Mouse (Mus musculus) forebrain, embryonic 10.5 days (tissue): ENCODE results near the gene Klhdc1. TPM values are rescaled to one million over a fixed set of nuclear protein-coding genes. Genes with fewer than 3 reads are reported as not detected.
A peak's percentile ranks its signal among the peaks of the same experiment; 100 is the strongest.

Source experiments
- DNase-seq: peaks from one replicate; pipeline ENCODE4 v3.0.0-alpha.2; 2017; ENCODE audit warnings: low spot score; ENCODE audit errors: extremely low spot score
- H3K27ac ChIP-seq: fragments of 300-500 bp; sonication (generic); 2 replicates; pipeline ENCODE4 v1.5.1; 2016; ENCODE audit warnings: mild to moderate bottlenecking
- H3K27me3 ChIP-seq: fragments of 300-500 bp; sonication (generic); 2 replicates; pipeline ENCODE4 v1.6.1; 2016; ENCODE audit warnings: mild to moderate bottlenecking; ENCODE audit not compliant: poor library complexity, severe bottlenecking
- H3K36me3 ChIP-seq: fragments of 300-500 bp; sonication (generic); replicated peaks from 2 replicates; pipeline ENCODE4 v1.6.1; 2016; ENCODE audit warnings: mild to moderate bottlenecking, moderate library complexity
- H3K4me1 ChIP-seq: fragments of 300-500 bp; sonication (generic); 2 replicates; pipeline ENCODE4 v1.6.1; 2016
- H3K4me3 ChIP-seq: fragments of 300-500 bp; sonication (generic); 2 replicates; pipeline ENCODE4 v1.5.1; 2016; ENCODE audit warnings: mild to moderate bottlenecking, moderate library complexity
- H3K9me3 ChIP-seq: fragments of 300-500 bp; sonication (generic); 2 replicates; pipeline ENCODE4 v1.6.1; 2016; ENCODE audit warnings: mild to moderate bottlenecking, moderate library complexity
- WGBS: fragments of 180-500 bp; shearing (Covaris S2); methylation state at CpG from one replicate; pipeline ENCODE4 v1.1.7; 2016; 5-methylcytosine and 5-hydroxymethylcytosine counted together
- polyA plus RNA-seq: library from polyadenylated mRNA; unstranded; fragments of >200 nt; fragmentation: Nextera tagmentation; extraction: Ambion mirVana; gene quantifications from 2 replicates; pipeline ENCODE4 v1.2.1, GENCODE M21; 2016

Klhdc1 gene
- polyA plus RNA-seq, 1 experiment from 2014 or later: 3.3 TPM

- H3K36me3 ChIP-seq: no peaks in the 10 kb centered on the region
- no peaks in the 10 kb centered on the region for H3K4me1 ChIP-seq
- H3K27ac ChIP-seq: no peak overlapping the region
- no peak overlapping the region for H3K4me3 ChIP-seq
- no peaks in the 10 kb centered on the region for H3K27me3 ChIP-seq
- WGBS: 84% methylated on average over 9 of the region's 9 CpGs
- DNase-seq: no peak
- H3K9me3 ChIP-seq: no peaks in the 10 kb centered on the region
Observed at GRCm38 (mm10) chr12:69288699-69289098, 47.7 kb downstream of the Klhdc1 start.

- WGBS: 92% methylated on average over 6 of the region's 6 CpGs
- DNase-seq: no peak
Observed at GRCm38 (mm10) chr12:69292401-69292800, 51.4 kb downstream of the Klhdc1 start.

GRCm38 (mm10) chr12:69293815-69294214 lies 52.8 kb downstream of the Klhdc1 start:
- H3K4me3 ChIP-seq: no peak overlapping the region
- DNase-seq: no peak
- 69% methylated on average over 2 of the region's 2 CpGs for WGBS

More at GRCm38 (mm10) chr12:69292401-69292800, 51.4 kb downstream of the Klhdc1 start:
- H3K4me3 ChIP-seq: no peak overlapping the region
- H3K27ac ChIP-seq: no peak overlapping the region
- peaks cover 7% of the 10 kb centered on the region for H3K4me1 ChIP-seq
- H3K9me3 ChIP-seq: no peaks in the 10 kb centered on the region
- H3K36me3 ChIP-seq: no peaks in the 10 kb centered on the region
- H3K27me3 ChIP-seq: no peaks in the 10 kb centered on the region

GRCm38 (mm10) chr12:69294936-69295335 lies 54.0 kb downstream of the Klhdc1 start:
- Histone ChIP-seq H3K9me3 (no peaks in the 10 kb centered on the region), H3K27ac (no peak overlapping the region), H3K27me3 (no peaks in the 10 kb centered on the region), H3K4me3 (no peak overlapping the region), H3K4me1 (peaks cover 30% of the 10 kb centered on the region), H3K36me3 (peaks cover 18% of the 10 kb centered on the region)
- no peak for DNase-seq
- 91% methylated on average over 2 of the region's 2 CpGs for WGBS

More at GRCm38 (mm10) chr12:69293815-69294214, 52.8 kb downstream of the Klhdc1 start:
- 0 out of 2 replicates have a peak overlapping the region, but pooled peaks have one; percentile 30 for H3K27ac ChIP-seq
- H3K36me3 ChIP-seq: peaks cover 7% of the 10 kb centered on the region
- peaks cover 19% of the 10 kb centered on the region for H3K4me1 ChIP-seq
- no peaks in the 10 kb centered on the region for H3K27me3 ChIP-seq
- no peaks in the 10 kb centered on the region for H3K9me3 ChIP-seq

GRCm38 (mm10) chr12:69295651-69296050 lies 54.7 kb downstream of the Klhdc1 start:
- H3K27me3 ChIP-seq: no peaks in the 10 kb centered on the region
- 88% methylated on average over 4 of the region's 4 CpGs for WGBS
- peaks cover 25% of the 10 kb centered on the region for H3K36me3 ChIP-seq
- H3K27ac ChIP-seq: peak overlapping the region; percentile 98
- H3K9me3 ChIP-seq: no peaks in the 10 kb centered on the region
- peak overlapping the region; percentile 90; the same call in 1 of the 2 replicates for H3K4me3 ChIP-seq
- H3K4me1 ChIP-seq: peaks cover 31% of the 10 kb centered on the region
- no peak for DNase-seq

GRCm38 (mm10) chr12:69296511-69297410 lies 55.8 kb downstream of the Klhdc1 start, which contains the start of gene Klhdc2:
Klhdc2 (plus strand) TSS chr12:69296681.
- H3K9me3 ChIP-seq: no peaks in the 10 kb centered on the region
- peak; percentile 88 for DNase-seq
- peaks cover 36% of the 10 kb centered on the region for H3K36me3 ChIP-seq
- under 1% methylated on average over 98 of the region's 98 CpGs for WGBS
- no peaks in the 10 kb centered on the region for H3K27me3 ChIP-seq
- peak within 1 kb of the TSS; percentile 90 for H3K4me3 ChIP-seq
- H3K4me1 ChIP-seq: peaks cover 31% of the 10 kb centered on the region
- H3K27ac ChIP-seq: peak within 1 kb of the TSS; percentile 98

DNA sequence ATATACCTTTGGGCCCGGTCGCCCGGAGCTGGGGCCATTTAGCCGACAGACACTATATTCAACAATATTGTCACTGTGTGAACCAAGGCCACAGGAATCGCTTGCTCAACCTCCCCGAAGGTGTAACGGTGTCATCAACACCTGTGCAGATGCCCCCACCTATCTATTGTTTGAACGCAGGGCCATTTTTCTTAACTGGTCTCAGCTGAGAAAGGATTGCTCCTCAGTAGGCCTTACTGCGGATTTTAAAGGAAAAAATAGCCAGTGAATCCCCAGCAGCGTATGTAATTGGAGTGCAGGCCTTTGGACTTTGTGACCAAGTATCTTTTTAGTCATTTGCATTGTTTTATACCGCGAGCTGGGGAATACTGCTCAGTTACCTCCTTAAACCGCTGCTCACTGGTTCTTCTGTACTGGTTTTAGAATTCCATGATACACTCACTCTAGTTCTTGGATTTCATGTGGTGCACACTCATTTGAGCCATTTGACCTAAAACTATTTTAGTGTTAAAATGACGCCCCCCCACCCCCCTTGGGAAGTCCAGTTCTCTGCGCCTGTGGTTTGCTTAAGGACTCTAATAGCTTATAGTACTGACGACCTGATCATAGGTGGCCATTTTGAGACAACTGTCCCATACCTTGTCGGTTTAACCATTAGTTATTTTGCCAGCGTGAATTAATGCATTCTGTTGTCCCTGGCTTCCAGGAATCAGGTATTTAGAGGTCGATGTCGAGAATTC lies 56.6 kb downstream of the Klhdc1 start:
- peaks cover 44% of the 10 kb centered on the region for H3K36me3 ChIP-seq
- peak overlapping the region; percentile 98 for H3K27ac ChIP-seq
- WGBS: 23% methylated on average over 20 of the region's 20 CpGs
- DNase-seq: no peak
- H3K4me1 ChIP-seq: peaks cover 31% of the 10 kb centered on the region
- H3K9me3 ChIP-seq: no peaks in the 10 kb centered on the region
- no peaks in the 10 kb centered on the region for H3K27me3 ChIP-seq
- H3K4me3 ChIP-seq: peak overlapping the region; percentile 90

DNA sequence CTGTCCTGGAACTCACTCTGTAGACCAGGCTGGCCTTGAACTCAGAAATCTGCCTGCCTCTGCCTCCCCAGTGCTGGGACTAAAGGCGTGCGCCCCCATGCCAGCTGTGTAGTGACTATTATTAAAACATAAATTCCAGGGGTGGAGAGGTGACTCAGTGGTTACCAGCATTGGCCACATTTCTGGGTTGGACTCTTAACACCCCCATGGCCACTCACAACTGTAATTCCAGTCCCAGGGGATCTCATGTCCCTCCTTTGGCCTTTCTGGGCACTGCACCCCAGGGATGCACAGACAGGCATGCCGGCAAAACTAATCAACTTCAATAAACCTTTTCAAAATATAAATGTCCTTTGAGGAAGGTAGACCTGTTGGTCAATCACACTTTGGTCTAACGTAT lies 57.3 kb downstream of the Klhdc1 start:
- Histone ChIP-seq H3K27me3 (no peaks in the 10 kb centered on the region), H3K4me1 (peaks cover 31% of the 10 kb centered on the region), H3K36me3 (peaks cover 51% of the 10 kb centered on the region), H3K9me3 (no peaks in the 10 kb centered on the region), H3K4me3 (peak overlapping the region; percentile 90), H3K27ac (no peak overlapping the region)
- whole genome bisulfite sequencing: 96% methylated on average over 4 of the region's 4 CpGs
- no peak for DNase-seq

DNA sequence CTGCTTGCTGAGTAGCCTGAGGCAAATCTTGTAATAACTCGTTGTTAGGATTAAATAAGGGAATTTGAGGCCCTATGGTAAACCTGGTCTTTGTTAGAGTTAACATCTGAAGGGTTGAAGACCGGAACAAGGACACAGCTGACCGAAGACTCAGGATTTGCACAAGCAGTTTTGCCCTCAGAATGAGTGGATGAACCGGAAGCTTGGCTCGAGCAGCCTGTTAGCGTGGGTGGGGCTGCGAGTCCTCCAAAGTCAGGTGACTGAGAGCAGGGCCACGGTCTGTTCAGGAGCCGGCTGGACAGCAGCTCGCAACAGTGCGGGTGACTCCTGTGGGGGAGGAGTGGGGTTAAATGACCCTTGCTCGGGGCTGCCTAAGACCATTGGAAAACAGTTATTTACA lies 58.3 kb downstream of the Klhdc1 start:
- H3K36me3 ChIP-seq: peaks cover 61% of the 10 kb centered on the region
- no peak overlapping the region for H3K27ac ChIP-seq
- H3K4me1 ChIP-seq: peaks cover 31% of the 10 kb centered on the region
- WGBS: 69% methylated on average over 12 of the region's 12 CpGs
- no peak for DNase-seq
- no peaks in the 10 kb centered on the region for H3K9me3 ChIP-seq
- no peaks in the 10 kb centered on the region for H3K27me3 ChIP-seq
- H3K4me3 ChIP-seq: peak overlapping the region; percentile 90; the same call in 1 of the 2 replicates

- no peak overlapping the region for H3K27ac ChIP-seq
- no peaks in the 10 kb centered on the region for H3K27me3 ChIP-seq
- peaks cover 67% of the 10 kb centered on the region for H3K36me3 ChIP-seq
- WGBS: 89% methylated on average over 3 of the region's 3 CpGs
- no peak for DNase-seq
- no peak overlapping the region for H3K4me3 ChIP-seq
- H3K9me3 ChIP-seq: no peaks in the 10 kb centered on the region
- peaks cover 31% of the 10 kb centered on the region for H3K4me1 ChIP-seq
Observed at GRCm38 (mm10) chr12:69299831-69300230, 58.9 kb downstream of the Klhdc1 start.

- Histone ChIP-seq H3K4me1 (peaks cover 31% of the 10 kb centered on the region), H3K9me3 (no peaks in the 10 kb centered on the region), H3K27me3 (no peaks in the 10 kb centered on the region), H3K36me3 (peaks cover 72% of the 10 kb centered on the region), H3K4me3 (no peak overlapping the region), H3K27ac (no peak overlapping the region)
- DNase-seq: no peak
- 77% methylated on average over 2 of the region's 2 CpGs for WGBS
Observed at GRCm38 (mm10) chr12:69300391-69300790, 59.4 kb downstream of the Klhdc1 start.

DNA sequence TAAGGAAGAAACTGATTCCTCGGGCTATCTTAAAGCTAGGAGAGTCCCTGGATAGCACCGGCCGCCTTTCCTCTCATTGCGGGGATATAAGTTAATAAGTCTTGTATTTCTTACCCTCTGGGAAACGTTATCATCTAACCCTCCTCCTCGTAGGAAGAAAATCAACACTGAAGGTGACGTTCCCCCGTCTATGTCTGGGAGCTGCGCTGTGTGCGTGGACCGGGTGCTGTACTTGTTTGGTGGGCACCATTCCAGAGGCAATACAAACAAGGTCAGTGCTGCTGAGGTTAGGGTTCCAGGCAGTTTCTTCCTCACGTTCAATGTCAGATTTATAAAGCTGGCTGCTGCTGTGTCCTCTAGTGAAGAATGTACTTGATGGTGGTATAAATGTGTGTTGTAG lies 61.2 kb downstream of the Klhdc1 start:
- no peak overlapping the region for H3K4me3 ChIP-seq
- DNase-seq: no peak
- no peak overlapping the region for H3K27ac ChIP-seq
- no peaks in the 10 kb centered on the region for H3K27me3 ChIP-seq
- WGBS: 95% methylated on average over 12 of the region's 12 CpGs
- peaks cover 90% of the 10 kb centered on the region for H3K36me3 ChIP-seq
- no peaks in the 10 kb centered on the region for H3K9me3 ChIP-seq
- peaks cover 24% of the 10 kb centered on the region for H3K4me1 ChIP-seq

DNA sequence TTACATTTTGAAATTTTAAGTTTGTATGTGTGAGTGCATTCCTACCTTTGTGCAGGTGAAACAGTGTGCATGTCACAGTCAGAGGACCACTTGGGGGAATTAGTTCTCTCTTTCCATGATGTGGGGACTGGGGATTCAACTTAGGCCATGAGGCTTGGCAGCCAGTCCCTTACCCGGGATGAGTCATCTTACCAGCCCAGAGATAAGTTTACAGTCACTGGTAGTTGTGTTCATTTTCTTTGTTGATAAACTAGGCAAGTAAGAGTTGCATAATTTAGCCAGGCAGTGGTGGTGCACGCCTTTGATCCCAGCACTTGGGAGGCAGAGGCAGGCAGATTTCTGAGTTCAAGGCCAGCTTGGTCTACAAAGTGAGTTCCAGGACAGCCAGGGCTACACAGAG lies 63.1 kb downstream of the Klhdc1 start:
- Histone ChIP-seq H3K4me1 (peaks cover 9% of the 10 kb centered on the region), H3K4me3 (no peak overlapping the region), H3K36me3 (peaks cover 100% of the 10 kb centered on the region), H3K27me3 (no peaks in the 10 kb centered on the region), H3K27ac (no peak overlapping the region), H3K9me3 (no peaks in the 10 kb centered on the region)
- WGBS: 96% methylated on average over 2 of the region's 2 CpGs
- no peak for DNase-seq
